Mouse (Mus musculus): Measurements from ENCODE around the gene Arhgap30.

The Arhgap30 gene

GRCm38 (mm10) chr1:171388376-171389102 lies at the start of gene Arhgap30:
Arhgap30 (plus strand) TSS chr1:171388954.
- no peak for DNase-seq (ENCODE audit: low spot score)

GRCm38 (mm10) chr1:171342262-171343207 lies 46.2 kb upstream of the Arhgap30 start:
- DNase-seq (ENCODE audit: low spot score), result no peak

- DNase-seq (ENCODE audit: low spot score), result no peak
Observed at GRCm38 (mm10) chr1:171343922-171344677, 44.7 kb upstream of the Arhgap30 start.

GRCm38 (mm10) chr1:171344715-171345114 lies 44.0 kb upstream of the Arhgap30 start:
- DNase-seq (ENCODE audit: low spot score), result no peak

- DNase-seq (ENCODE audit: low spot score), result peak; percentile 81
Observed at GRCm38 (mm10) chr1:171345225-171346094, 43.3 kb upstream of the Arhgap30 start, which contains the start of the genes Nit1 and Pfdn2. Nit1 (minus strand) TSS chr1:171345646. Pfdn2 (plus strand) TSS chr1:171345670.

GRCm38 (mm10) chr1:171346095-171346450 lies 42.7 kb upstream of the Arhgap30 start:
- DNase-seq (ENCODE audit: low spot score), result no peak

GRCm38 (mm10) chr1:171348665-171349064 lies 40.1 kb upstream of the Arhgap30 start:
- no peak for DNase-seq (ENCODE audit: low spot score)

- DNase-seq (ENCODE audit: low spot score), result no peak
Observed at GRCm38 (mm10) chr1:171349210-171349609, 39.5 kb upstream of the Arhgap30 start.

- no peak for DNase-seq (ENCODE audit: low spot score)
Observed at GRCm38 (mm10) chr1:171355812-171356340, 32.9 kb upstream of the Arhgap30 start.

GRCm38 (mm10) chr1:171356814-171357213 lies 31.9 kb upstream of the Arhgap30 start:
- DNase-seq (ENCODE audit: low spot score), result no peak

- DNase-seq (ENCODE audit: low spot score), result no peak
Observed at GRCm38 (mm10) chr1:171358421-171358820, 30.3 kb upstream of the Arhgap30 start.

GRCm38 (mm10) chr1:171360253-171360652 lies 28.5 kb upstream of the Arhgap30 start:
- DNase-seq (ENCODE audit: low spot score), result no peak

- DNase-seq (ENCODE audit: low spot score), result peak; percentile 89
Observed at GRCm38 (mm10) chr1:171360656-171361055, 28.1 kb upstream of the Arhgap30 start, which contains the start of gene Klhdc9. Klhdc9 (minus strand) TSS chr1:171360798.

GRCm38 (mm10) chr1:171361106-171362103 lies 27.3 kb upstream of the Arhgap30 start:
- DNase-seq (ENCODE audit: low spot score), result no peak

- no peak for DNase-seq (ENCODE audit: low spot score)
Observed at GRCm38 (mm10) chr1:171365934-171366333, 22.8 kb upstream of the Arhgap30 start.

GRCm38 (mm10) chr1:171369845-171370556 lies 18.8 kb upstream of the Arhgap30 start, which contains the start of gene Nectin4:
Nectin4 (plus strand) TSS chr1:171370099.
- DNase-seq (ENCODE audit: low spot score), result no peak

- no peak for DNase-seq (ENCODE audit: low spot score)
Observed at GRCm38 (mm10) chr1:171372880-171373279, 15.9 kb upstream of the Arhgap30 start.

GRCm38 (mm10) chr1:171373946-171374345 lies 14.8 kb upstream of the Arhgap30 start:
- no peak for DNase-seq (ENCODE audit: low spot score)

- no peak for DNase-seq (ENCODE audit: low spot score)
Observed at GRCm38 (mm10) chr1:171375646-171376097, 13.1 kb upstream of the Arhgap30 start.
